Mouse (Mus musculus): ENCODE measurements around the gene Smad3. TPM values are rescaled to one million over a fixed set of nuclear protein-coding genes. Genes with fewer than 3 reads are reported as not detected.
A peak's percentile ranks its signal among the peaks of the same experiment; 100 is the strongest.

The Smad3 gene
- total and polyA plus RNA-seq, 3 experiments, result 7.5 to 10.2 TPM; not detected in 1

DNA sequence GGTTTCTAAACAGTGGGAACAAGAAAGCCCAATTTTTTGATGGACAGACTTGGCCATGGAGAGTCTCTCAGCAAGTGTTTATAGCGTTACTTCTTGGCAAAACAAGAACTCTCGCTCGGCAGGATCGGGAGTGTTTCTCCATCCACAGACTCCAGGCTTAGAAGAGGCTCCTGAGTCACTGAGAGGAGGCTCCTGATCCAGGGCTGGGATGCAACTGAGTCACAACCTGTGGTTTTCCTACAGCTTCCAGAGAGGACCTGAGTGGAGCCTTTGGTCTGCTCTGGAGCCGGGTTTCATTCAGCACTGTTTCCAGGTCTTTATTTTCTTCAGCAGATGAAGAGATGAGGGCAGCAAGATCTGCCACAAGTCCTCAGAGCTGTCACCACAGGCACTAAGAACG lies 149.8 kb downstream of the Smad3 start:
- H3K79me2 ChIP-seq (ENCODE audit: control insufficient read depth, insufficient read depth, low read length, poor library complexity), result peaks cover 33% of the 10 kb centered on the region
- DNase-seq (ENCODE audit: low read depth, low spot score), result no peak
- TF ChIP-seq E2F4 (IDR thresholded peaks at IDR 0.05; ENCODE audit: borderline replicate concordance, low read depth, low read length) (no peak), USF1 (IDR thresholded peaks at IDR 0.05; ENCODE audit: low read depth, low read length) (no peak), MYB (IDR thresholded peaks at IDR 0.05; ENCODE audit: low read depth, low read length) (no peak), NELFE (IDR thresholded peaks at IDR 0.05; ENCODE audit: low read depth, low read length) (no peak), TCF12 (IDR thresholded peaks at IDR 0.05; ENCODE audit: low read depth, low read length) (no peak), ZMIZ1 (IDR thresholded peaks at IDR 0.05; ENCODE audit: low read depth, low read length) (no peak), ETS1 (IDR thresholded peaks at IDR 0.05; ENCODE audit: low read depth, low read length) (no peak), TAL1 (IDR thresholded peaks at IDR 0.05; ENCODE audit: low read length) (no peak), TBP (IDR thresholded peaks at IDR 0.05; ENCODE audit: low read depth, low read length) (no peak), MXI1 (IDR thresholded peaks at IDR 0.05; ENCODE audit: low read depth, low read length) (no peak), POLR2AphosphoS2 (IDR thresholded peaks at IDR 0.05; ENCODE audit: low read length) (no peak), MYC (IDR thresholded peaks at IDR 0.05; ENCODE audit: low read depth, low read length) (no peak), USF2 (IDR thresholded peaks at IDR 0.05; ENCODE audit: borderline replicate concordance in 1 of 2, insufficient read depth in 1 of 2, low read depth in 1 of 2, low read length in 2 of 2) (no peak), MAX (IDR thresholded peaks at IDR 0.05; ENCODE audit: low read length) (no peak), RAD21 (IDR thresholded peaks at IDR 0.05; ENCODE audit: low read depth, low read length) (no peak), POLR2A (IDR thresholded peaks at IDR 0.05; ENCODE audit: control insufficient read depth in 1 of 2, insufficient read depth in 1 of 2, low read depth in 1 of 2, low read length in 2 of 2, poor library complexity in 1 of 2) (no peak), CHD1 (IDR thresholded peaks at IDR 0.05; ENCODE audit: low read depth, low read length) (no peak), NRF1 (IDR thresholded peaks at IDR 0.05; ENCODE audit: insufficient read depth, low read depth, low read length, poor library complexity, severe bottlenecking) (no peak)
- peaks cover 0 to 10% of the 10 kb centered on the region in 2 experiments; a peak in 2 of 4 replicates for H3K36me3 ChIP-seq (ENCODE audit: control insufficient read depth in 1 of 2, insufficient read depth in 2 of 2, low read length in 2 of 2)
- no peaks in the 10 kb centered on the region for H3K9me3 ChIP-seq (replicated peaks; ENCODE audit: insufficient read depth, low read length)
- no peak overlapping the region for H3K4me3 ChIP-seq (ENCODE audit: control insufficient read depth in 1 of 2, insufficient read depth in 1 of 2, low read depth in 2 of 2, low read length in 2 of 2)
- peaks cover 4 to 8% of the 10 kb centered on the region in 2 experiments; a peak in 3 of 4 replicates for H3K4me1 ChIP-seq (ENCODE audit: control insufficient read depth in 1 of 2, insufficient read depth in 2 of 2, low read length in 2 of 2)
- no peak overlapping the region for H3K27ac ChIP-seq (ENCODE audit: control insufficient read depth, low read depth, low read length)
- no peak overlapping the region for H3K9ac ChIP-seq (ENCODE audit: control insufficient read depth, low read depth, low read length, poor library complexity, severe bottlenecking)
- H3K27me3 ChIP-seq (ENCODE audit: control insufficient read depth in 1 of 2, insufficient read depth in 2 of 2, low read length in 2 of 2), result no peaks in the 10 kb centered on the region

DNA sequence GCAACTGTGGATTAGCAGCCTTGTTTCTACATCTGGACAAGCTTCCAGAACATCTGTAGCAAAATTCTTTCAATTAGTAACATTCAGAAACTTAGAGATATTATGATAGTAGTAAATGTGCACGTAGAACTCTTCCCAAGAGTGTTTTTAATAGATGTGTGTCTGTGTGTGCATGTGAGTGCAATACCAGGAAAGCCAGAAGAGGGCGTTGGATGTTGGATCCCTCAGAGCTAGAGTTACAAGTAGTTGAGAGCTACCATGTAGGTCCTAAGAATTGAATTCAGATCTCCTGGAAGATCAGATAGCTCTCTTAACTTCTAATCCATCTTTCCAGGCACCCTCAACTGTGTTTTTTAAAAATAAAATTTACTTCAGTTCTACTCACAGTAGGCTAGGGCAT lies 151.2 kb downstream of the Smad3 start:
- peak; percentile 57 for DNase-seq (ENCODE audit: low read depth, low spot score)
- peaks cover 4 to 8% of the 10 kb centered on the region in 2 experiments; a peak in 3 of 4 replicates for H3K4me1 ChIP-seq (ENCODE audit: control insufficient read depth in 1 of 2, insufficient read depth in 2 of 2, low read length in 2 of 2)
- TF ChIP-seq SMC3 (IDR thresholded peaks at IDR 0.05; ENCODE audit: low read depth, low read length), result peak; percentile 50
- TF ChIP-seq ZC3H11A (IDR thresholded peaks at IDR 0.05; ENCODE audit: low read depth, low read length), result peak; percentile 27; the same call in 1 of the 2 replicates
- peak; percentile 33 to 47 (median 47) for TF ChIP-seq CTCF (IDR thresholded peaks at IDR 0.05 in 2 of 3, conservative IDR thresholded peaks at IDR 0.05 in 1 of 3; ENCODE audit: control insufficient read depth in 1 of 3, insufficient read depth in 1 of 3, low read depth in 2 of 3, low read length in 3 of 3, poor library complexity in 1 of 3, severe bottlenecking in 1 of 3)
- TF ChIP-seq RAD21 (IDR thresholded peaks at IDR 0.05; ENCODE audit: low read depth, low read length), result peak; percentile 23
- TF ChIP-seq CHD1 (IDR thresholded peaks at IDR 0.05; ENCODE audit: low read depth, low read length), result no peak
- no peak for TF ChIP-seq BHLHE40 (IDR thresholded peaks at IDR 0.05; ENCODE audit: borderline replicate concordance, low read depth, low read length)

More for the DNA sequence above, 151.2 kb downstream of the Smad3 start:
- no peak overlapping the region for H3K4me3 ChIP-seq (ENCODE audit: control insufficient read depth in 1 of 2, insufficient read depth in 1 of 2, low read depth in 2 of 2, low read length in 2 of 2)
- H3K36me3 ChIP-seq (ENCODE audit: control insufficient read depth in 1 of 2, insufficient read depth in 2 of 2, low read length in 2 of 2), result peaks cover 0 to 9% of the 10 kb centered on the region in 2 experiments; a peak in 2 of 4 replicates
- H3K9ac ChIP-seq (ENCODE audit: control insufficient read depth, low read depth, low read length, poor library complexity, severe bottlenecking), result no peak overlapping the region
- H3K9me3 ChIP-seq (replicated peaks; ENCODE audit: insufficient read depth, low read length), result no peaks in the 10 kb centered on the region
- H3K27me3 ChIP-seq (ENCODE audit: control insufficient read depth in 1 of 2, insufficient read depth in 2 of 2, low read length in 2 of 2), result no peaks in the 10 kb centered on the region
- no peak overlapping the region for H3K27ac ChIP-seq (ENCODE audit: control insufficient read depth, low read depth, low read length)
- H3K79me2 ChIP-seq (ENCODE audit: control insufficient read depth, insufficient read depth, low read length, poor library complexity), result peaks cover 38% of the 10 kb centered on the region
